Mouse (Mus musculus): Measurements from ENCODE around the gene Ube2o. TPM values are rescaled to one million over a fixed set of nuclear protein-coding genes. Genes with fewer than 3 reads are reported as not detected.
"Not testable (repeated sequence)": the region's sequence is repeated elsewhere in the genome, so short reads cannot be mapped to it uniquely, and the experiment has no call there.

The Ube2o gene
- total and polyA plus RNA-seq, 2 experiments from 2014 or later: 31.3 to 112 TPM

DNA sequence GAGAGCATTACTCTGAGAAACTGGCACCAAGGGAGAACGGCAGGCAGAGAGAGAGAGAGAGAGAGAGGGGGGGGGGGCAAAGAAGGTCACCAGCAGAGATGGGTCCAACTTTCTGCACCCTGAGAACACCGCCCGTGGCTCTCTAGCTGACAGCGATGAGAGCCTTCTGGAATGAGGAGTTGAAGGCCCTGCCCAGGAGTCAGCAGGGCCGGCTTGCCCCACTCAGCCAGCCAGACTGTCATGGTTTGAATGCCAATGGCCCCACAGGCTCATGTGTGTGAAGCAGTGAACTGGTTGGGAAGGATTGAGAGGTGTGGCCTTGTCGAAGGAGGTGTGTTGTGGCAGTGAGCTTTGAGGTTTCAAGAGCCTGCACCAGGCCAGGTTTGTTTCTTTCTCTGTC is 32.0 kb upstream of the Ube2o start:
- H3K9ac ChIP-seq (replicated peaks; ENCODE audit: low read length): no peak overlapping the region
- H3K36me3 ChIP-seq (ENCODE audit: insufficient read depth, low read length): no peaks in the 10 kb centered on the region
- no peak overlapping the region for H3K4me2 ChIP-seq (ENCODE audit: low read depth, low read length)
- H3K4me3 ChIP-seq (ENCODE audit: low read length): no peak overlapping the region
- no peak for TF ChIP-seq CTCF (IDR thresholded peaks at IDR 0.05; ENCODE audit: low read depth)
- H3K27me3 ChIP-seq (ENCODE audit: insufficient read depth, low read length): no peaks in the 10 kb centered on the region
- H3K27ac ChIP-seq: no peak overlapping the region
- H3K4me1 ChIP-seq (ENCODE audit: insufficient read depth, low read length): no peaks in the 10 kb centered on the region
- WGBS: 90% methylated on average over 6 of the region's 6 CpGs
- no peaks in the 10 kb centered on the region for H3K9me3 ChIP-seq (ENCODE audit: low read length)
- ATAC-seq (no peak), DNase-seq (ENCODE audit: low spot score) (no peak)

DNA sequence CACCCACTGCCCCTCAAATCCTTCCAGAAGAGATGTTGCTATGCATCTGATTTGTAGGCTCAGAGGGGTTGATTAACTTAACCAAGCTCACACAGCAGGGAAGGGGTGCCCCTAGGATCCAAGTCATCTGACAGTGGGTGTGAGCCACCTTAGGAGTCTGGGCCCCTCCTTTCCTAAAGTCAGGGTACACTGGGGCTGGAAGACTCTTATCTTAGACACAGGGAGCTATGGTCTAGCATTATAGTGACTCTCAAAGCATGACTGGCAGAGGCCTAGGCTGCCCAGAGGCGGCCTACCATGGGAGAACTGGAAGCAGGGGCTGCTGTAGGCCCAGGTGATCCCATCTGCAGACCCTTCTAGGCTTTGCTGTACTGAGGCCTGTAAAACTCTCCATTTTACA is 31.3 kb upstream of the Ube2o start:
- H3K4me3 ChIP-seq (ENCODE audit: low read length): no peak overlapping the region
- H3K9me3 ChIP-seq (ENCODE audit: low read length): no peaks in the 10 kb centered on the region
- no peak for DNase-seq (ENCODE audit: low spot score)
- H3K27me3 ChIP-seq (ENCODE audit: insufficient read depth, low read length): no peaks in the 10 kb centered on the region
- 93% methylated on average over 1 of the region's 1 CpGs for WGBS
- H3K9ac ChIP-seq (replicated peaks; ENCODE audit: low read length): no peak overlapping the region
- TF ChIP-seq CTCF (IDR thresholded peaks at IDR 0.05; ENCODE audit: low read depth): no peak
- no peaks in the 10 kb centered on the region for H3K36me3 ChIP-seq (ENCODE audit: insufficient read depth, low read length)
- no peaks in the 10 kb centered on the region for H3K4me1 ChIP-seq (ENCODE audit: insufficient read depth, low read length)
- H3K4me2 ChIP-seq (ENCODE audit: low read depth, low read length): no peak overlapping the region
- H3K27ac ChIP-seq: no peak overlapping the region
- no peak for ATAC-seq

DNA sequence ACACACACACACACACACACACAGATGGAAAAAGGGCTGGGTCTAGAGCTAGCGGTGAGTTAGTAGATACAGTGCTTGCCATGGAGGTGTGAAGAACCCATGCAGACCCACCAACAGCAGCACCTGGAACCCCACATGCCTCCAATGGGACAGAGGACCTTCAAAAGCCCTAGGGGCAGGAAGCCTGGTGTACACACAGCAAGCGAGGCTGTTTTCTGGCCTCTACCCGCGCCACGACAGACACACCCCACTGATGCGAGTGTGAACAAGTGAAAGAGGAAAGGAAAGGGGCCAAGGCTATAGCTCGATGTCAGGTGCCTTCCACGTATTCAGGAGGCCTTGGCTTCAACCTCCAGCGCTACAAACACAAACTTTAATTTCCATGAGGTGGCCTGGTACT is 30.6 kb upstream of the Ube2o start:
- TF ChIP-seq CTCF (IDR thresholded peaks at IDR 0.05; ENCODE audit: low read depth): no peak
- no peaks in the 10 kb centered on the region for H3K27me3 ChIP-seq (ENCODE audit: insufficient read depth, low read length)
- no peak for DNase-seq (ENCODE audit: low spot score)
- no peak overlapping the region for H3K4me3 ChIP-seq (ENCODE audit: low read length)
- no peak overlapping the region for H3K27ac ChIP-seq
- no peak overlapping the region for H3K4me2 ChIP-seq (ENCODE audit: low read depth, low read length)
- WGBS: 93% methylated on average over 9 of the region's 9 CpGs
- ATAC-seq: no peak
- H3K9ac ChIP-seq (replicated peaks; ENCODE audit: low read length): no peak overlapping the region
- no peaks in the 10 kb centered on the region for H3K9me3 ChIP-seq (ENCODE audit: low read length)
- no peaks in the 10 kb centered on the region for H3K36me3 ChIP-seq (ENCODE audit: insufficient read depth, low read length)
- no peaks in the 10 kb centered on the region for H3K4me1 ChIP-seq (ENCODE audit: insufficient read depth, low read length)

DNA sequence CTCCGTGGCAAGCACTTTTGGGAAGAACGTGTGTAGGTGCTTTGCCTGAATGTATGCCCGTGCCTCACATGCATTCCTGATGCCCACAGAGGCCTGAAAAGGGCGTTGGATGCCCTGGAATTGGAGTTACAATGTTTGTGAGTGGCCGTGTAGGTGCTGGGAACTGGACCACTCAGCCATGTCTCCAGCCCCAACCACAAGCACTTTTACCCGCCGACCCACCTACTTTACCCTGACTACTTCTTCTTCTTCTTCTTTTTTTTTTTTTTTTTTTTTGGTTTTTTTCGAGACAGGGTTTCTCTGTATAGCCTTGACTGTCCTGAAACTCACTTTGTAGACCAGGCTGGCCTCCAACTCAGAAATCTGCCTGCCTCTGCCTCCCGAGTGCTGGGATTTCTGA is 29.9 kb upstream of the Ube2o start:
- H3K27me3 ChIP-seq (ENCODE audit: insufficient read depth, low read length); H3K9ac ChIP-seq (replicated peaks; ENCODE audit: low read length); H3K27ac ChIP-seq; H3K4me1 ChIP-seq (ENCODE audit: insufficient read depth, low read length); H3K36me3 ChIP-seq (ENCODE audit: insufficient read depth, low read length); H3K4me2 ChIP-seq (ENCODE audit: low read depth, low read length); H3K9me3 ChIP-seq (ENCODE audit: low read length); H3K4me3 ChIP-seq (ENCODE audit: low read length); DNase-seq (ENCODE audit: low spot score); ATAC-seq: not testable (repeated sequence)
- 90% methylated on average over 9 of the region's 9 CpGs for WGBS

DNA sequence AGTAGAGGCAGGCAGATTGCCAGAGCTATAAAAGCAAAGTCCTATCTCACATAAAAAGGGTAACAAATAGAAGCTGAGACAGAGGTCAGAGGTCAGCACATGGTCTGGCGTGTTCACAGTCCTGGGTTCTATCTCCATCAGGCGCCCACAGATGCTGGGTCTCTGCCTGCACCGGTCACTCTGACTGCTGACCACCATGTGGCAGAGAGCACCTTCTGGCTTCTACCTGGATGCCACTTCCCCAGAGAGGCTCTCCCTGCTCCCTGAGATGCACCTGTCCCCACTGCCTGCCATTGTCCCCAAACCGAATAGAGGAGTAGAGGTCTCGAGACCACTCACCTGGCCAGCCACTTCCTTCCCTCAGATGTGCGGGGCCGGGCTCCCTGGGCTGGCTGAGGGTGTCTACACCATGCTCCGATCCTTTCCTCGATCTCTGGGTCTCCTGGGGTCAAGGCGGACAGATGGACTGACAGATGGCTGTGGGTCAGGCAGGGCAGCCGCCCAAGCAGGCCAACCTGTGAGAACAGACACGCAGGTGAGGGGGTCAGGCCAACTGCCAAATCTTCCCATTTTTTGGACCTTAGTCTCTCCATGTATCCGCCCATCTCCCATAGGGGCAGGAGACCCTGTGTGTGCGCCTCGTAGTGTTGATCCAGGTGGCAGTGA is 28.9 kb upstream of the Ube2o start:
- ATAC-seq (no peak), DNase-seq (ENCODE audit: low spot score) (no peak)
- H3K4me2 ChIP-seq (ENCODE audit: low read depth, low read length): no peak overlapping the region
- no peaks in the 10 kb centered on the region for H3K27me3 ChIP-seq (ENCODE audit: insufficient read depth, low read length)
- no peak for TF ChIP-seq CTCF (IDR thresholded peaks at IDR 0.05; ENCODE audit: low read depth)
- H3K9me3 ChIP-seq (ENCODE audit: low read length): no peaks in the 10 kb centered on the region
- H3K36me3 ChIP-seq (ENCODE audit: insufficient read depth, low read length): no peaks in the 10 kb centered on the region
- no peak overlapping the region for H3K4me3 ChIP-seq (ENCODE audit: low read length)
- no peak overlapping the region for H3K9ac ChIP-seq (replicated peaks; ENCODE audit: low read length)
- H3K27ac ChIP-seq: no peak overlapping the region
- 82% methylated on average over 15 of the region's 15 CpGs for WGBS
- H3K4me1 ChIP-seq (ENCODE audit: insufficient read depth, low read length): no peaks in the 10 kb centered on the region

DNA sequence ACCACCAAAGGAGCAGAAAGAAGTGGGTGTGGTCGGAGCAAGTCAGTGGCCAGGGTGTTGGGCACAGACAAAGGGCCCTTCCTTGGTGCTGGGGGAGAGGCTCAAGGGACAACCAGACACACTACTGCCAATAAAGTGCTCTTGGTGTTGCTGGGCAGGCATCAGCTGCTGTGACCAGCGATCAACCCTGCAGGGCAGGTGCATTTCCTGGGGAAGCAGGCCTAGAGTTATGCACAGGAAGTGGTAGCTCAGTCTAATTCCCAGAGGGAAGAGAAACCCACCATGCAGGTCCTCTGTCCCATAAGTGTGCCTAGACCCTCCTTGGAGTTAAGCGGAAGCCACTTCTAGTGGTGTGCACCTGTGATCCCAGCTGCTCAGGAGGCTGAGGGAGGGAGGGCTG is 26.5 kb upstream of the Ube2o start:
- WGBS: 94% methylated on average over 3 of the region's 3 CpGs
- no peak for ATAC-seq
- Histone ChIP-seq H3K9ac (replicated peaks; ENCODE audit: low read length) (no peak overlapping the region), H3K9me3 (ENCODE audit: low read length) (no peaks in the 10 kb centered on the region), H3K4me1 (ENCODE audit: insufficient read depth, low read length) (no peaks in the 10 kb centered on the region), H3K27ac (no peak overlapping the region), H3K4me2 (ENCODE audit: low read depth, low read length) (no peak overlapping the region), H3K36me3 (ENCODE audit: insufficient read depth, low read length) (no peaks in the 10 kb centered on the region), H3K27me3 (ENCODE audit: insufficient read depth, low read length) (no peaks in the 10 kb centered on the region), H3K4me3 (ENCODE audit: low read length) (no peak overlapping the region)
- no peak for DNase-seq (ENCODE audit: low spot score)
- no peak for TF ChIP-seq CTCF (IDR thresholded peaks at IDR 0.05; ENCODE audit: low read depth)

DNA sequence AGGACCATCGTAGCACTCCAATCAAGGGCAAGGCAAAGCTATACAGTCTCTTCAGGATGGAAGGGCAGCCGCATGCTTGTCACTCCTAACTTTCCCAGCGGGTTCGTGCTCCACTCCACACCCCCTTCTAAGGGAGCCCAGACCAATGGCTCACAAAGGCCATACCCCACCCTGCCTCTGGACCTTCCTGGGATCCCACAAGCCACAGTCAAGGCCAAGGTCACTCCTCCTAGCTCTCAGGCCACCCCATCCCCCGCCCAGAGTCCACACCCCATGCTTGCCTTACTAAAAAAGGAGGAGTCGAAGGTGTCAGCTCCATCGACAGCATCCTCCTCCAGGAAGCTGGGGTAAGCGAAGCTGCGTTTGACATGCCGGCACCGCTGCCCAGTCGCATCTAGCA is 22.9 kb upstream of the Ube2o start:
- no peak overlapping the region for H3K4me3 ChIP-seq (ENCODE audit: low read length)
- H3K9ac ChIP-seq (replicated peaks; ENCODE audit: low read length): no peak overlapping the region
- H3K4me1 ChIP-seq (ENCODE audit: insufficient read depth, low read length): no peaks in the 10 kb centered on the region
- no peaks in the 10 kb centered on the region for H3K27me3 ChIP-seq (ENCODE audit: insufficient read depth, low read length)
- no peak for ATAC-seq
- no peak overlapping the region for H3K27ac ChIP-seq
- H3K9me3 ChIP-seq (ENCODE audit: low read length): no peaks in the 10 kb centered on the region
- 90% methylated on average over 12 of the region's 12 CpGs for WGBS
- DNase-seq (ENCODE audit: low spot score): no peak
- TF ChIP-seq CTCF (IDR thresholded peaks at IDR 0.05; ENCODE audit: low read depth): no peak
- H3K36me3 ChIP-seq (ENCODE audit: insufficient read depth, low read length): no peaks in the 10 kb centered on the region
- no peak overlapping the region for H3K4me2 ChIP-seq (ENCODE audit: low read depth, low read length)
